Mouse (Mus musculus): ENCODE measurements around the gene Rnf213. TPM values are rescaled to one million over a fixed set of nuclear protein-coding genes. Genes with fewer than 3 reads are reported as not detected.

Gene Rnf213
- total RNA-seq, 2 experiments from 2014 or later, result 29.1 to 31.6 TPM

DNA sequence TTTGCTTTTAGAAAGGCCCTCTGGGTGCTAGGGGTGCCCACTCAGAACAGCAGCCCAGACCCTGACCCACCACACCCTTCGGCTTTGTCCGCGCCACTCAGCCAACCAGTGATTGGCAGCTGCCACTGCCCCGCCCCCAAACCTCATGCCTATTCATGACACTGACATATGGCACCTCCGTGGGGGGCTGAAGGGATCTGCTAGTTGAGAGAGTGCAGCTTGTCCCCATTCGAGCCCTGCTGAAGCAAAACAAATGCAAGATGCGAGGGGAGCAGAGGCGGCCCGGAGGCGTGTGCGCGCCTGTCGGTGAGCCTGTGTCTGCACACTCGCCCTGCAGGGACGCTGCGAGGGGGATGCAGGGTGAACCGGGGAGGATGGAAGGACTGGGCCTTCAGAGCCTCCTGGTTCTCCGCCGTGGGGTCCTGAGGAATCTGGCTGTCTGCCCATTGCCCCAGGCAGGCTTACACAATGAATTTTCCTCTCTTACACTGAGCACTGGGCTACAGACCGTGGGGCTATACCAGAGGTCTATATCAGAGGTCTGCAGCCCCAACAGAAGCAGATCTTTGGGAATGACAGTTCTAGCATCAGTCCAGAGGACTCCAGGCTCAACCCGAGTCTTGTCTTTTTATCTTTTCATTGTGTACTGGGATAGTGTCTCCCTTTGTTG is 122.2 kb downstream of the Rnf213 start:
- no peak for DNase-seq (ENCODE audit: low spot score in 2 of 2)

GRCm38 (mm10) chr11:119515823-119516676 is 123.2 kb downstream of the Rnf213 start:
- no peak for DNase-seq (ENCODE audit: low spot score in 2 of 2)

- DNase-seq (ENCODE audit: low spot score in 2 of 2), result no peak
These were observed 123.9 kb downstream of the Rnf213 start for GRCm38 (mm10) chr11:119516677-119517361.

DNA sequence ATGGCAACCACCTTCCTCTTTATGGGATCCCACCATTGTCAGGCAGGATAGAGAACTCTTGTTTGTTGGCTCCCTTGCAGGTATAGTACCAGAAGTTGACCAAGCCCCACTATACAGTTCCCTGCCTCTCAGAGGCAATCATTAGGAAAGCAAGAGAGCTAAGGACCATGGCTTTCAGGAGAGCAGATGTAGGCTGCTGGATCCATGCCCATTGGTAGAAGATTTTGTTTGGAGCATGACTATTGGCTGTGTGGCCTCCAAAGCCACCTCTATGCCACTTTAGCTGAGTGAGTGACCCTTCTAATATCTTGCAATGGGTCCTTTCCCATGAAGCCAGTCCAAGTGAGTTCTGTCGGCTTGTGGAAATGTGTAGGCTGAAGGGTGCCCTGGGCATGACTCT is 126.5 kb downstream of the Rnf213 start:
- no peak for DNase-seq (ENCODE audit: low spot score in 2 of 2)

DNA sequence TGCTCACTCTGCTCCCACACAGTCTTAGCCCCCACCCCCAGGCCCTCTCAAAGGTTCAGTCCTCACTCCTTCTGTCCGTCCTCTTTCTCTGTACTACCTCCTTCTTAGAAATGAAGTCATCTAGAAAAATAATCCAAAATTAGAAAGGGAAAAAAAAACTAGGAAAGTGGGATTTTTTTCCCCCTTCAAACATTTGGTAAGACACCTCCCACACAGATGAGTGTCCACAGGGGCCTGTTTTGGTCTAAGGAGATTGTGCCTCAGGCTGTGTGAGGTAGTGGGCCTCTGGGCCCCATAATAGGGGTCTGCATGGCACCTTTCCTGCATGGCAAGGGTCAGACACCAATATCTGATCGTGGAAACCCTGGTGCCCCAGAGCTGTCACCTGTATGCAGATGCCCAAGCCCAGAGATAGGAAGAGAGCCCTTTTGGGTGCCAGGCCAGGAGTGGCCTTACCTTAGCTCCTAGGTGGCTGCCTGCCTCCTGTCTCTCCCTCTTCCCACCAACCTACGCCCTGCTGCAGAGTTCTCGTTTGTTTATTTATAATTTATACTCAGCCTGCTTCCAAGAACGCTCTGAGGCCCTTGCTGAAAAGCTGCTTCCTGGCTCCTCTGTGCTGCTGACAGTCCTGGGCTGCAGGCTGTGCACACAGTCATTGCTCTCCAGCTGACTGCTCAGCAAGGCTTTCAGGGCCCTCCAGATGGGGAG is 127.3 kb downstream of the Rnf213 start:
- DNase-seq (ENCODE audit: low spot score in 2 of 2), result no peak

- DNase-seq (ENCODE audit: low spot score in 2 of 2), result no peak
These were observed 127.8 kb downstream of the Rnf213 start for GRCm38 (mm10) chr11:119520713-119521063.

DNA sequence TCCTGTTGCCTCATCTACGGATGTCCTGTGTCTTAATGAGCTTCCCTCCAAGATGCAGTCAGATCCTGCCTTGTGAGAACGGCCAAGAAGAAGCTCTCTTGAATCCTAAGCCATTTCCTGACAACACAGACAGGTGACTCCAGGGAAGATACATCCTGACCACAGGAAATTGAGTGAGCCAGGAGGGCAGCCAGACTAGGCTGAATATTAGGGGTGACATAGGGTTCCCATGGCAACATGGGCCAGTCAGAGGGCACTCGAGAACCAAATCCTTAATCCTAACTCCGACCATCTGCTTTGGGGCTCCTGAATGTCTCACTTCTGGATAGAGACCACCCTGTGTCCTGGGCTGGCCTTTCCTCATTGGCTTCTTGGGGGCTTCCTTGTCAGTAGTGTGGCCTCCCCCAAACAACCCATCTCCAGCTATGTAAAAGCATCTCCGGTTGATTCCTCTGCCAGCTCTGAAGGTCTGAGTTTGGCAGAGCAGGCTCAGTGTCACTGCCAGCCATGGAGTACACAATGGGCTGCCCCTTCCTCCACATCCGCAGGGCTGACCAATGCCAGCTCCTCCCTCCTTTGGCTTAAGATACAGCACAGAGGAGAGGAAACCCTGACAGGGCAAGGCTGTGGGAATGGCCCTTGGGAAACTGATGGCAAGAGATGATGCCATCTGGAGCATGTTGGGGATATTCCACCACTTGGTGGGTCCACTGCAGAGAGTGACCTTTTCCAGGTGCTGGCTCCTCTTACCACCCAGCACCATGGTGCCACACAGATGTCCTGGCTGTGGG is 129.2 kb downstream of the Rnf213 start:
- no peak for DNase-seq (ENCODE audit: low spot score in 2 of 2)

DNA sequence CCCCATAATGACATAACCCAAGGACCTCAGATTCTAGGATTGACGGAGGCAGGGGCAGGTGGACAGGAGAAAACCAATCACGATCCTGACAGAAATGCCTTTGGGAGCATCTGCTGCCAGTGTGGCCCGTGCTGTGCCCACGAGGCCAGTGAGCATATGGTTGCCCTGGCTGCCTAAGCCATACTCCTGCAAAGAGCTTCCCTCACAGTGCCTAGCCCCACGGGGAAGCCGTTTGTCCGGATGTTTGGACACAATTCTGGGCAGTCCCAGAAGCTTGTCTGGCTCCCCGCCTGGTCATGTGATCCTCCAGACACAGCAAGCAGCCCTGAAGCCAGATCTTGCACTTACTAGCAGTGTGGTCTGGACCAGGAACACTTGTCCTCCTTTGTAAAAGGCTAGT is 129.9 kb downstream of the Rnf213 start:
- DNase-seq (ENCODE audit: low spot score in 2 of 2), result no peak

GRCm38 (mm10) chr11:119523392-119523791 is 130.5 kb downstream of the Rnf213 start:
- no peak for DNase-seq (ENCODE audit: low spot score in 2 of 2)

DNA sequence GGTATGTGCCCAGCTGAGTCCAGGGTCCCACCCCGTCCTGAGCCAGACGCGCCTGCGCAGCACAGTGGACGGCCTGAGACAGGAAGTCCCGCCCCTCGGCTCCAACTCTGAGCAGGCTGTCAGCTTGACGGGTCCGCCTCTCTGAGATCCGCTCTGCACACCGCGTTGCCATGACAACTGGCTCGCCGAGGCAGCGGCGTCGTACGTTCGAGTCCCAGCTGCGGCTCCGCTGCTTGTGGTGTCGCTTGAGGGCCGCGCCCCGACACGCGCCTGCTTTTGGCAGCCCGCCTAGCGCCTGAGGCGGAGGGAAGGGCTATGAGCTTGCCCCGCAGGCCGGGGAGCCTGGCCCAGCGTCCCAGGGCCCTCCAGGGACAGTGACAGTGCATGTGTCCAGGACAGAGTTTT is 131.6 kb downstream of the Rnf213 start:
- peak; percentile 53 to 63 for DNase-seq (ENCODE audit: low spot score in 2 of 2)

DNA sequence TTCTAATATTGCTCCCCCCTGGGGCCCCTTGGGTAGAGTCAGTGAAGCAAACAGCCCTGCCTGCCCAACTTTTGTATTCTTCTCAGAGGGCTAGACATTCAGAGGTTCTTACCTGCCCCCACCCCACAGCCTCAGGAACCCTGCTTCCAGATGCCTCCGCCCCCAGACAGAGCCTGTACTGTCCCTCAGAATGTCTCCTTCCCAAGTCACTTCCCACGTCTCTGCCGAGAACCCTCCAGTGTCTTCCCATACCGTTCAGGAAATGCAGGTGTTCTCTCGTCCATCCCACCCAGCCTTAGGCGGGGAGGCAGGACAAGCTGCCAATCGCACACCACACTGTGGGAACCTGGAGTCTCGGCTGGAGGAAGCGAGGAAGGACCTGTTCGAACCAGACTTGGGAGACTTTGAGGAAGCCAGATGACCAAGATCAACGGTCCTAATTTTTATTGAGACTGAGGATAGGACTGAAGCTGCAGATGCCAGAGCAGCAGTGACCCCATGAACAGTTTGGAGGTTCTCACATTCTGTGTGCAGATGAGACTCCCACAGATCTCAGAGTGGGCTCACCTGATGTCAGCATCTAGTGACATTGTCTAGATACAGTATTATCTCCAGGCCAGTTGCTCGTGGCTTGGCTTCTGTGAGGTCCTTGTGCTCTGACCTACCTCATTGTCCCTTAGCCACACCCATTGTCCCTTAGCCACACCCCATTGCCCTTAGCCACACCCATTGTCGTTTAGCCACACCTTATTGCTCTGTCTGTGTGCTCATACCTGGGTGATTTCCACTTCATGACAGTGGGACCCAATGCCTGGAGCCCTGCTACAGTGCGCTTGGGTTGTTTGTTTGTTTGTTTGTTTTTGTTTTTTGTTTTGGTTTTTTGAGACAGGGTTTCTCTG is 133.4 kb downstream of the Rnf213 start:
- no peak for DNase-seq (ENCODE audit: low spot score in 2 of 2)

DNA sequence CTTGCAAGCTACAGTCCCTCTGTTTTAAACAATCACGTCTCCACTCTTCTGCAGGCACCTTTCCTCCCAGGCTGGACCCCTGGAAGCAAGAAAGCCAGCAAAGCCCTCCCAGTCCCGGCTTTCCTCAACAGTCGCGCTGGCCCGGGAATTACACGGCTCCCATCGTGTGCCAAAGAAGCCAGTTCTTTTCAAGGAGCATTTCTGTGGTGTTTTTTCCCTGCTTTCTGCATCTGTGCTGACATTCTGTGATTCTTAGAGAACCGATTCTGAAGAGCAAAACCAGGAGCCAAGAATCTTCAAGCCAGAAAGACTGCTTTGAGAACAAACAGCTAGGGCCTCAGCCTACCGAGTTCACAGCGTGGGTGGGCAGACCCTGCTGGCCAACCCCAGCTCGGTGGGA is 136.0 kb downstream of the Rnf213 start:
- DNase-seq (ENCODE audit: low spot score in 2 of 2), result no peak

GRCm38 (mm10) chr11:119532460-119532859 is 139.6 kb downstream of the Rnf213 start:
- no peak for DNase-seq (ENCODE audit: low spot score in 2 of 2)

GRCm38 (mm10) chr11:119533745-119534144 is 140.8 kb downstream of the Rnf213 start:
- no peak for DNase-seq (ENCODE audit: low spot score in 2 of 2)

Small RNA genes within 50 kb of the gene (microRNA-seq; reads per million reads assigned to microRNA genes)
- gene Mir1932, result not detected

Other genes with a start within 250 kb of the Rnf213 start
- gene Tbc1d16, start 164.6 kb upstream of the Rnf213 start, total RNA-seq (2021), result 10 to 100 TPM; 25.9 to 29.7 TPM
- gene Ccdc40, start 164.5 kb upstream of the Rnf213 start, total RNA-seq (2021), result 1 to 10 TPM; 2.0 to 2.6 TPM
- gene Gaa, start 125.2 kb upstream of the Rnf213 start, total RNA-seq (2021), result 10 to 100 TPM; 87.5 to 87.7 TPM
- gene Eif4a3, start 93.0 kb upstream of the Rnf213 start, total RNA-seq (2021), result 100 to 1,000 TPM; 172 TPM
- gene Card14, start 85.3 kb upstream of the Rnf213 start, total RNA-seq (2021), result under 1 TPM; 0.48 to 0.90 TPM
- gene Sgsh, start 37.6 kb upstream of the Rnf213 start, total RNA-seq (2021), result 10 to 100 TPM; 18.3 to 20.9 TPM
- gene Slc26a11, start 37.5 kb upstream of the Rnf213 start, total RNA-seq (2021), result 10 to 100 TPM; 10.9 to 11.2 TPM
- 10 to 100 TPM; 37.1 to 38.2 TPM for gene Endov, start 98.2 kb downstream of the Rnf213 start, total RNA-seq (2021)
- gene Nptx1, start 154.7 kb downstream of the Rnf213 start, total RNA-seq (2021), result 1 to 10 TPM; 6.0 to 6.2 TPM
- gene Rptor, start 209.8 kb downstream of the Rnf213 start, total RNA-seq (2021), result 10 to 100 TPM; 53.1 to 56.7 TPM